Mouse (Mus musculus) forelimb bud, embryonic 11.5 days (tissue): ENCODE data around the gene Tspan3.

Experiments used
- DNase-seq: peaks from one replicate; pipeline ENCODE4 v3.0.0-alpha.2; 2012; ENCODE audit warnings: low read depth, low spot score

Gene Tspan3

DNA sequence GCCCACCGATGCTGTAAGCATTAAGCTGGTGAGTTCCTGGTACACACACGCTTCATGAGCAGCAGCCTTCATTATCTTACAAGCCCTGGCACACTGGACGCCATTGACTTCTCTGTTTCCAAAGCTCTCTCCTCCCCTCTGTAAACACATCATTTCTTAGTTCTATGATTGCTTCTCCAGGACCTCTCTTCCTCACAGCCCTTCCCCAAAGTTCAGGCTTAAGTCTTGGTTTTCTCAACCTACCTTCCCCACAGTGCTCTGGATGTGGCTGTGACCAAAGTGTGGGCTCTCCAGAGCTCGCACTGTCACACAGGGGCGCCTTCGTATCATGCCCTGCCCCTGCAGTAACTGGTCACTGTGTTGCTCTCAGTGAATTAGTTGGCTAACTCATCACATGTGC lies at the start of gene Tspan3:
Tspan3 (minus strand) TSS at position 101 of the 400 bp plus-strand sequence.
- no peak for DNase-seq

DNA sequence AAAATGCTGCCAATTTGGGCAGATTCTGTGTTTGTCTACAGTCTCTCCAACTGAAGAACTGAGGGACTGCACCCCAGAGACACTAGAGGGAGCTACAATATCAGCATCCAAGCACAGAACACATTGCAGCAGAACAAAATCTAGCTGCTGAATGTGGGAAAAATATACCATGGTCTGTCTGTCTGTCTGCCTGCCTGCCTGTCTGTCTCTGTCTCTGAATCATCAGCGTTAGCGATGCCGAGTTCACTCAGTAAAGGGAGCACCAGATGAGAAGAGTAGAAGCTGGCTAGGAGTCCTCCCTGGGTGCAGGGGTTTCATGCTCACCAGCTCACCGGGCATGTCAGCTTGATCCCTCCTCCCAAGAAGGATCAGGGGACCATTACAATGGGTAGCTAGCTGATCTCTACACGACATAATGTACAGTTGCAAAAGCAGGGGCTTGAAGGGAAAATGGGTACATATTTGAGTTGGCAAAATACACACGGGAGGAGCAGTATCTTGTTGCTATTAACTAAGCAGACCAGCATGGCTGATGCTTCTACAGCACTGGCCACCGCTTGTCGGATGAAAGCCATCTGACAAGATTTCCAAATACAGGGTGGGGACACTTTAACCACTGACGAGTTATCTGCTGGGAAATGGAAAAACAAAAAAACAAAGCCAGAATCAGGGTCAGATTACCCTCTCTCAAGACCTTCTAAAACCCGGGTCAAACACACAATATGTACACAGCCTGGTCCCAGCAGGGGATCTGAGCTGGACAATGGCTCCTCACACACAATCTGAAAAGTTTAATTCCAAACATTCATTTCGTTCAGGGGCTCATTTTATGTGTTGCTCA lies 48.4 kb upstream of the Tspan3 start:
- DNase-seq = peak; percentile 52

DNA sequence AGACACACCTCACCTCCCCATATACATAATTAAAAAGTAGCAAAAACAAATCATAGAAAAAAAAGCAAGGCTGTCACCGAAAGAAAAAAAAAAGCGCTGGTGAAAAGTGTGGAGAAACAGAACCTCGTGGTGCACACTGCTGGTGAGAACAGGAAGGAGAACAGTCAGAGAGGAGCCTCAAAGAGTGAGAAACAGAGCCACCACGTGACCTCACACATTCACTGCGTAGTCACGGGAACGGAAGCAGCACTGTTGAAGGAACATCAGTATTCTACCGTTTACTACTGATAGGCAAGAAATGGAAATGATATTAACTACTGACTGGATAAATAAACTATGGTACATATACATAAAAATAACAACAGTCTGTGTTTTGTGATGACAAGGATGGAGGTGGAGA lies 43.5 kb upstream of the Tspan3 start:
- no peak for DNase-seq

DNA sequence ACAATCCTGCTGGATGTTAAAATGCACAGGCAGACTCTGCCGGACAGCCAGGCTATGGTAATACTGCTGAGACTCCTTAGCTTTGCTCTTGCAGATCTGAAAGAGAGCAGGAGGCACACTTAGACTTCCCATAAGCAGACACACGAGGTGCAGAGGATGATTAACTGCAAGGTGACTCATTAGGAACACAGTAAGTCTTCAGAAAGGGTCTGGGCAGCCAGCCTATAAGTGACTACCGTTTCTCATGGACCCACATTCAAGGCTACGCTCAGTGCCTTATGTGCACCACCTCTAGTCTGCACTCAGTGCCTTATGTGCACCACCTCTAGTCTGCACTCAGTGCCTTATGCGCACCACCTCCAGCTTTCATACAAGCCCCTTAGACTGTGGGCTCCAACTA lies 42.2 kb upstream of the Tspan3 start:
- no peak for DNase-seq

DNA sequence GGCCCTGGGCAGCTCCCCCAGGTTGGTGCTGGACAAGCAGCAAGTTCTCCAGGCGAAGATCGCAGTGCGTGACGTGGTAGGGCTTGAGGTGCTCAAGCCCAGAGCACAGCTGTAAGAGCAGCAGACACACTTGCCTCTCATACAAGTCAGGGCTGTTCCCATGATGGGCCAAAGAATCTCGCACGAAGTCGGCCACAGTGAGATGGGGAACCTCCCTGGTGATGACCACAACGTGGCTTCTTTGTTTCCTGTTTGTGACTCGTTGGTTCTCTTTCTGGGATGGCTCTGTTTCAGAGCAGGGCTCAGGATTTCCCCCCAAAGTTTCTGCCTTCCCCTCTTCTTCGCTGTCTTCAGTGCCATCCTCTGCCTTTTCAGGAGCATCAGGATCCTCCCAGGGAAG lies 41.8 kb upstream of the Tspan3 start:
- no peak for DNase-seq

DNA sequence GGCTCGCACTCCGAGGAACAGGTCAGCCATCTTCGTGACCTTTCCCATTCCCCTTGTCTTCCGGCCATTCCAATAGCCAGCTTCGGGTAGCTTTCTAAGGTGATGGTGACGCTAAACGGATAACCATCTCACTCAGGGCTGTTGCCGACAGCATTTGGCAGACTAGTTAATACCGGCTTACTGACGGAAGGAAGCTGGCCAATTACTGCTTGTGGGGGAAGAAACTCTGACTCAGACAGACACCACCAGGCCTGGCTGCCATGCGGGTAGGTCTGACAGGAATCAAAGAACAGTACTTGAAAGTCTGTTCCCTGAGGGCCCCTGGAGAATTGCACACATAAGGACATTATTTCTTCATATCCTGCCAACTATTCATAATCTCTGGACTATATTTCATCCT lies 40.1 kb upstream of the Tspan3 start:
- DNase-seq = no peak

DNA sequence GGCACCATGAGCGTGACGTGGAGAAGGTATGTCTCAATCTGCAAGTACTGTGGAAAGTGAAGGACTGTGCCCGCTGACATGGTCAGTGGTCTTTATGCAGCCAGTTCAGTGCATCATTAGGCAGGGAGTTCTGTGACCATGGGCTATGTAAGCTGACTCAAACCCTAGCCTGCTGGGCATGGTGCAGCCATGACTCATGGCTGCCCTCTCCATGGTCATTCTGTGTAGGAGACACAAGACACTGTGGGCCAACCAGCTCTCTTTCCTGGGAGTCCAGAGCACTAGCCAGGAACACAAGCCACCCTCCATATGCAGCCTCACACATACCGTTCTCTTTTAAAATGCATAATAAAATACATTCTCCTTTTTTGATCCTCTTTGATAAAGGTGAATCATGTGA lies 39.0 kb upstream of the Tspan3 start:
- DNase-seq = no peak

DNA sequence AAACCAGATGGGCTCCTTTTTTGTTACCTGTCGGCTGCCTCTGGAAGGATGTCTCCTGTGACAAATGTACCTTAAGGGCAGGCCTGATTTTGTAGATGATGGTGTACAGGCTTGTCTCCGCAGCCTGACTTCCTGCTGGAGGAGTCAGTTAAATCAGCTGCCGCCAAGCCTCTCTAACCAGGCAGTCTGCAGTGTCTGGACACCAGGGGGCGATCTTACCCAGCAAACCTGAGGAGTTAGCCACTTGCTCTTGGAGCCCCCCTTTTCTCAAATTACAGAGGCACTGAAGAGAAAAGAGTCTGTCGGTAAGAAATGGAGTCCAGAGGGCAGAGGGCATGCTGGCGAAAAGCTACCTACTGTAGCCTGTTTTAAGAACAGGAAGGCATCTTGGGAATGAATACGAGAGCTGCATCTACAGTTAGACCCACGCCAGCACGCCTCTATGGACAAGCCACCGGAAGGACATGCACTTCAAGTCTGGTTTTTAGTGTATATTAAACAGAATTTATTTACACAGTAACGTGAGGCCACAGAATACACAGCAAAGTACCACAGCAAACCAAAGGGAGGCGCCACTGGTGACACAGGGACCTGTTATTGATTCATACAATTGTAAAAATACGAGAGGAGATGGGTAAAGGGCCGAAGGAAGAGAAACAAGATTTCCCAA lies 35.5 kb upstream of the Tspan3 start:
- peak; percentile 91 for DNase-seq

DNA sequence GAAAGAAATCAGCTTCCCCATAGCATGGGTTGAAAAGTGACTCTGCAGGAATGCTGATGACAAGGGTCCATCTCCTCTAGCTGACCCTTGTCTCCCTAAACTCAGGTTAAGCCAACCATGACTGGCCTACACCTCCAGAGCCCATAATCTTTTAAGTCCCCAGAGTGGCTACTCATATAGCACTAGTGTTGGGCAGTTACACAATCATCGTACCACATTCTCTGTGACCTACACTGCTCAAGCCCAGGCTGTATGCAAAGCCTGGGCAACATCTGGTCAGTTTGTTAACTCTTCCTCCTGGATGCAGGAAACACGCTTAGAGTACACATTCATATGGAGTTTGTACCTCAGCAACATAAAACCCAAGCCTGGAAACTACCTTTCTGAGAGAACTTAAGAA lies 34.9 kb upstream of the Tspan3 start:
- no peak for DNase-seq

DNA sequence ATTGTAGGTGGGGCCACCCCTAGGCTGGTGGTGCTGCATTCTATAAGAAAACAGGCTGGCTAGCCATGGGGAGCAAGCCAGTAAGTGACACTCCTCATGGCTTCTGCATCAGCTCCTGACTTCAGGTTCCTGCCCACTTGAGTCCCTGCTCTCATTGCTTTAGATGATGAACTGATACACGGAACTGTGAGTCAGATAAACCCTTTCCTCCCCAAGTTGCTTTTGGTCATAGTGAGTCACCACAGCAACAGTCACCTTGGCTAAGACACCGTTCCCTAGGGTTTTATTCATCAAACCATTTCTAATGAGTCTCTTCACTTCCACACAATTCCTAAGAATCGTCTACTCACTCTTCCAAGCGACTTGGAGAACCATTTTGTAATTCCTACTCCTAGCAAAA lies 31.6 kb upstream of the Tspan3 start:
- no peak for DNase-seq

DNA sequence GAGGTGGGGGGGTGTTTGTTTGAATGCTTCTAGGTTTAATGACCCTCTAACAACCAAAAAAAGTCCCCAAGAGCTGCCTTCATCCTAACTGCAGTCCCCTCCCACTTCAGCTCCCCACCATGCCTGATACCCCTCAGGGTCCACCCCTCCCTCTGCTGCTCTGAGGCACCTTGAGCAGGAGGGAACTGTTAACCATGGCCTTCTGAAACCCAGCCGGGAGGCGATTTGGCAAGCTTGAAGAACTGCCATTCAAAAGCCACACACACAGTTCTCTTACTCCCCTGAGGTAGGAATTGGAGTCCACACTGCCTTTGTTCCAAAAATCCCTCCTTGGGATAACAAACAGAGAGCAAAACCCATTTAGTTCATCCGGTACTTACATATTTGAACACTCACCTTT lies 29.9 kb upstream of the Tspan3 start:
- DNase-seq = no peak

DNA sequence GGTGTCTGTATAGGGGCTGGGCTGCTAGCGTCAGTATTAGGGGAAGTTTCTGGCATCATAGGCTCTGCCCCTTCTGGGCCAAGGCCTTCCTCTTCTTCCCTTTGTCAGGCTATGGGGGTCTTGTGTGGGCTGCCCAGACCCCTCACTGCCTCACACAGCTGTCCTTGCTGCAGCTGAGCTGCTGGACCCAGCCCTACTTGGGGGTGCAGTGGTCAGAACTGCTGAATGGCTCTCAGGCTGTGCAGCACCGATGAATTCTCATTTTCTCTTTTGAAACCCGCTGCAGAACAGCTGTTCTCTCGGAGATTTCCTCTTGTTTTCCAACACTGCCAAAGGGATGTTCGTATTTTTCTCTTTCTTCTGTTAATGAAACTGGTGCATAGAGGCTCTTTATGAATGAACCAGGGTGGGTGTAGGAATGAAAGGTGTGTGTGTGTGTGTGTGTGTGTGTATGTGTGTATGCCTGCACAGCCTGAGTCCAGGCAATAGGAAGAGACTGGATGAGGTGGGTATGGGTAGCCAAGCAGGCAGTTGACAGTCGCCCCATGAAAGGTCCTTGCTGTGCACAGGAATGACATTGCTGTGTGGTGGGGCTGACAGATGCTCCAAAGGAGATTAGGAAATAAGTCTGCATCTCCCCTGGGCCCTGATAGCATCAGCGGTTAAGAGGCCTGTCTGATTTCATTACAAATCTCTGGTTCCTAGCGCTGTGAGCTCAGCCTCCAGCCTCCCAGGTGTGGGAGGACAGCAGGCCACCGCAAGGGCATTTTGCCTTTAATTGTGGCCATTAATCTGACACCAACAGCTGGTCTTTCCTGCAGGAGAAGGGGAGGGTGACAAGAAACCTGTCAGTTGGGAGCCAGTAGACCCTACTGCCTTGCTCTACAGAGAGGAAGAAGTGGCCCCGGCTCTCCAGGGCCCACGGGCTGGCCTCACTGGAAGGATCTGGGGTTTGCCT lies 26.5 kb upstream of the Tspan3 start:
- DNase-seq = no peak

DNA sequence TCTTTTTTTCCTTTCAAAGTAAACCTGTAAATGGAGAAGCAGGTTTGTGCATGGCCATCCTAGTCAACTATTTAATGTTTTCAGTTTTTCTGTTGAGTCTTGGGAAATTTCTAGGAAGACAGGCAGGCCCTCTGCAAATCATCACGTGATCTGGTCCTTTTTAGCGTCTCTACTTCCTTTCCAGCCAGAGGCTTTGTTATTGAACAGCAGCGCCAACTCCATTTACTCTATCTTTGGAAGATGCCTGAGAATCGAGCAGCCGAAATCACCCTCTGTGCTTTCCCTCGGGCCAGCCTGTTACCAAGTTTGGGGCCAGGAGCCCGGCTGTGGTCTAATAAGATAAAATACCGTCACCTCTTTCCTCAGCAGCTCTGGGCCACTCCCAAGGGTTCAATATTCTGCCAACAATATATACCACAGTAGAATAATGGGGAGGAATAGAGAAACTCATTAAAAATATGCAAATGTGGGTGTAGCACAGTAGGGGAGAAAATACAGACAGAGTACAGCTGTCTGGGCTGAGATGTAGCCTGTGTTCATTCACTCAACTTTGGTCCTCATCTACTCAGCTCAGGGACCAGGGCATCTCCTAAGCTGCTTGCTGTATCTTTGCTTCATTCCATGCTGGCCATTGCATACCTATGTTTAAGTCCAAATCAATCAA lies 15.0 kb upstream of the Tspan3 start:
- no peak for DNase-seq

DNA sequence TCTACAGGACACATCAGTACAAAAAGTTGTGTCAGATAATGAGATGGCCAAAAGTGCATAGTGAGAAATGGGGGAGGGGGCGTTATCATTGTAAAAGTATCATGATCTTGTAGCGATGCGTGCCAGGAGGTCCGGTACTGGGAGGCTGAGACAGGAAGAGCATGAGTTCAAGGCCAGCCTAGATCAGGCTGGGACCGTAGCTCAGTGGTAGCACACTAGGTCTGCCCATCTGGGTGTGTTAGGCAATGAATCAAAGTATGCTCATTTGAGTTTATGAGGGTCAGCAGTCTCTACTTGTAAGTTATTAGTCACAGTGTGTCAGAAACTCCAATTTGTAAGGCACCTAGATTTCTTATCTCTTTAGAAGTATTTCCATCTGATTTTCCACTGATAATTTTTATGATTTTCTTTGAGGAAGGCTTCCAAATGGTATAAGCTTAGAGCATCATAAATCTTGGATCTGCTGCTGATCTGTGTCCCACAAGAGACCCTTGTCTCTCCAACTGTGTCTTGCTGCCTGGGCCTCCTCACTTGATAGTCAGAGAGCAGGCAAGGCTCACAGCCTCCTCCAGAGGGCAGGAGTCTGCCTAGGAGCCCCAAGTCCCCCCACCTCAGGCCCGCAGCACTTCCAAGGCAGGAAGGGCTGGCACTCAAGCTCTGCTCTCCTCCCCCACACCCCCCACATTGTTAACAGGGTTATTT lies 14.3 kb upstream of the Tspan3 start:
- DNase-seq = no peak

DNA sequence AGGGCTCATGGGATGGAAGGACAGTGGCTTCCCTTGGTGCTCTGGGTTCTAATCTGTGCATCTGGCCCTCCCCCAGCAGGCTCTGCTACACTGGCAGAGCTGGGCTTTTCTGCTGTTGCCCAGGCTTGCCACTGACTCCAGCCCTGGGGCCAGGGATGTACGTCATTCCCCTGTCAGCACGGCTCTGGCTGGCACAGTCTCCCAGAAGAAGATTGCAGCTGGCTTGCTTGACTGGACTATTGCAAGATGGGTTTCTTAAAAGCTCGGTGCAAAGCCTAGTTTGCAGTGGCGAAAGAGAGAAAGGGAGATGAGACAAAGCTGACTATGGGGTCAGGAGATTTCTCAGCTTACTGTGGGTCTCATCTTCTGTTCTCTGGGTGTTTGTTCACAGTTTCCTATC lies 12.1 kb upstream of the Tspan3 start:
- no peak for DNase-seq

DNA sequence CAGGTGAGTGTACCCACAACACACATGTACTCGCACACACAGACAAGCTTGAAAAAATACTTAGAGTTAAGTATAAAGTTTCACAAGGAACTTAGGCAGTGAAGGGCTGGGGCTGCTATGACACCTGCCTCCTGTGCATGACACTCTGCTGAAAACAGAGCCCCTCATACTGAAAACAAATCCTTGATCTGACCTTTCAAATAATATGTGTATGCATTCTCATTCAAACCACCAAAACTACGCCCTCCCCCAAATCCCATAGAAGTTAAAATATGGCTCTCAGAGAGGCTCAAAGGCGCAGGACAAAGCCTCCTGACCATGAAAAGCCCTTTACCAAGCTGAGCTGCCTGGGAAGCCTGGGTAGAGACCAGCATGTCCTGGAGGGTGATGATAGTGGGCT lies 10.0 kb upstream of the Tspan3 start:
- no peak for DNase-seq

DNA sequence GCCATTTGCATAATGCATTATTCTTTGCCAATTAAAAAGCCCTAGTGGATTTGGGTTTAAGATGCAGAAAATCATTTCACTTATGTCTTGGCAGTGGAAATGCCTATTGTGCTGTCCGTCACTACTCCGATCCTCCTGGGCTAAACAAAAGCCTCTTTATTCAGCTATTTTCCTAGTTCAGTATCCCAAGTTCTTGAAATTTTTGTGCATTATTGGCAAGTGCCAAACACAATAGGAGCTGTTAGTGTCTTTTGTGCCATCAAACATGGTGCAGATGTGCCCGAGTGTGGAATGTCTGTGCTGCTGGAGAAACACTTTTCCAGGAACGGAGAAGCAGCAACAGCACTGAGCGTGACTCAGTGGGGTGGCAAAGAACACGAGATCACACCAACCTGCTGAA lies 2.4 kb upstream of the Tspan3 start:
- DNase-seq = no peak

DNA sequence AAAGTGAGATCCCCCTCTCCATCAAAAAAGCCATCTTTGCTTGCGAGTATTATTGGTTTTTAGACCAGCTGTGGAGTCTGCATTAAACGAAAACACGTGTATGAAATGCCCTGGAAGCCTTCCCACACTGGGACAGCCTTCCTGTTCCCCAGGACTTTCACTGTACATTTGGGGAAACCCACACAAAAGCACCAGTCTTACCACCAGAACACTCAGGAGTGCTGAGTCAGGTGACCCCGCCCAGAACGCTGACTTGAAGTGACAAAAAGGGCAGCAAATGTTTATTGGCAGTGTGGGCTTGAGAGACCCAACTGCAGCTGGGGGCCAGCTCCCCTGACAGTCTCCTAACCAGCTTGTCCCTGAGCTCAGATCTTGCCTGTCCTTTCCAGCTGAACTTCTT lies 884 bp upstream of the Tspan3 start:
- DNase-seq = peak; percentile 40

DNA sequence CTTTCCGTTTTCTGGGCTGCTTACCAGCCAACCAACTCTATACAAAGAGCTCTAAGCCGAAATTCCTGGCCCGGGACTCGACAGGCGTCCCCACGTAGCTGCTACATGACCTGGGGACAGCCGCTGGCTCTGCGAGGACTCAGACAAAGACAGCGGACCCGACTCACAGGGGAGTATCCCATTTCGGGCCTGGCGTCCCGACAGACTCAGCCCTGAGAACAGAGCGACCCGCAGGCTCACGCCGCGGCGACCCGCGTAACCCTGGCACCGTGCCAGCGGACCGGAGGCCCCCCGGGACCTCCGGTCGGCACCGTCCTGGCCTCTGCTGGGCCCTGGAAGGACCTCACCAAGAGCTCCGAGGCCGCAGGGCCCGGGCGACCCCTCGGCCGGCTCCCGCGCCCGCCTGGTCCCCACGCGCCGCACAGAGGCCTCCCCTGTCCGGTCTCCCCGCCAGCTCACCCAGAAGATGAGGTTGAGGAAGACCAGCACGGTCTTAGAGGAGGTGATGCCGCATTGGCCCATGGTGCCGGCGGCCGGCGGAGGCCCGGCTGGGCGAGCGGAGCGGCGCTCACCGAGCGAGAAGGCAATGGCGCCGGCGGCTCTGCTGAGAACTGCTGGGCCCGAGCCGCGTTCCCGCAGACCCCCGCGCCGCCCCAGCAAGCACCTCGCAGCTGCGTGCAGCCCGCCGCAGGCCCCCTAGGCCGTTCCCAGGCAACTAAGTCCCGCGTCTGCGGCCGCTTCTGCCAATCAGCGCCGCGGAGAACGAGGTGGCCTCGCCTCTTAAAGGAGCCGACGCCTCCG lies 4.7 kb downstream of the Tspan3 start:
- DNase-seq = peak; percentile 89

DNA sequence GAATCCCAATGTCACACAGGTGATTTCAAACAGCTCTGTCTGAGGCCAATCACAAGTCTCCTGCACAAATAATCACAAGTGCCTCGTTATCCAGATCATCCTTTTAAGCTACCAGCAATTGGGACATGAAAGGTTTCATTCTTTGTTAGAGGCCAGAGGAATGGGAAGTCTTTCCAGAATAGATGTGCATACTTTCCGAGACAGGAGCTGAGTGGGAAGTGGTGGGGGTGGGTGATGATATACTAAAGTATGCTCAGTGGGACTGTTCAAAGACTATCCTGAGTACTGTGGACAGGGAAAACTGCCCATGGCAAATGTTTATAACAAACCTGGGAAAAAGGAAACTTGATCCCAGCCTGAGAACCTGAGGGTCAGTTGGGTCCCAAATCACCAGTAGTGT lies 5.8 kb downstream of the Tspan3 start:
- no peak for DNase-seq
